Mouse (Mus musculus) brain, adult 10 weeks (tissue): ENCODE measurements around the gene Pum3. TPM values are rescaled to one million over a fixed set of nuclear protein-coding genes. Genes with fewer than 3 reads are reported as not detected.

Experiments
- polyA plus RNA-seq: library from polyadenylated mRNA; stranded (reverse); fragments of 350-450 nt; fragmentation: Illumina TruSeq; extraction: RNeasy Lipid Tissue Mini Kit (QIAGEN cat#74804); gene quantifications from one replicate; pipeline ENCODE4 v1.2.3, GENCODE M21; 2015; ENCODE audit warnings: low read depth, low replicate concordance

Pum3 gene
- polyA plus RNA-seq, result 40.2 TPM

GRCm38 (mm10) chr19:27429745-27430251, at the start of gene Pum3:
Gene Pum3 (minus strand): TSS chr19:27429825.

Other genes with a start within 250 kb of the Pum3 start
- 31.6 TPM for gene Vldlr, start 213.3 kb downstream of the Pum3 start, polyA plus RNA-seq
- not detected for gene Kcnv2, start 107.2 kb downstream of the Pum3 start, polyA plus RNA-seq